Mouse (Mus musculus): ENCODE results near the gene Gm9803. TPM values are rescaled to one million over a fixed set of nuclear protein-coding genes. Genes with fewer than 3 reads are reported as not detected.

Gene Gm9803
- polyA plus RNA-seq, 1 experiment, result 26.6 TPM

- H3K4me1 ChIP-seq (ENCODE audit: control insufficient read depth, insufficient read depth, low read length), result peaks cover 4% of the 10 kb centered on the region
- H3K27ac ChIP-seq (ENCODE audit: insufficient read depth, low read length), result no peak overlapping the region
- TF ChIP-seq POLR2A (IDR thresholded peaks at IDR 0.05; ENCODE audit: extremely low read depth, insufficient read depth, low read length) (no peak), CTCF (IDR thresholded peaks at IDR 0.05; ENCODE audit: extremely low read depth, insufficient read depth, low read length) (no peak)
- H3K4me3 ChIP-seq (ENCODE audit: insufficient read depth, low read length), result no peak overlapping the region; the same call in 1 of the 2 replicates
These were observed 14.9 kb downstream of the Gm9803 start for GRCm38 (mm10) chr10:43538831-43539230.

GRCm38 (mm10) chr10:43539746-43540310, 15.9 kb downstream of the Gm9803 start:
- Histone ChIP-seq H3K27ac (ENCODE audit: insufficient read depth, low read length) (no peak overlapping the region), H3K4me3 (ENCODE audit: insufficient read depth, low read length) (peak overlapping the region; percentile 93), H3K4me1 (ENCODE audit: control insufficient read depth, insufficient read depth, low read length) (peaks cover 4% of the 10 kb centered on the region)
- no peak for TF ChIP-seq POLR2A (IDR thresholded peaks at IDR 0.05; ENCODE audit: extremely low read depth, insufficient read depth, low read length)
- no peak for TF ChIP-seq CTCF (IDR thresholded peaks at IDR 0.05; ENCODE audit: extremely low read depth, insufficient read depth, low read length)

- Histone ChIP-seq H3K4me3 (ENCODE audit: insufficient read depth, low read length) (peak within 1 kb of the TSS; percentile 93), H3K27ac (ENCODE audit: insufficient read depth, low read length) (peak within 1 kb of the TSS; percentile 49), H3K4me1 (ENCODE audit: control insufficient read depth, insufficient read depth, low read length) (peaks cover 4% of the 10 kb centered on the region)
- TF ChIP-seq CTCF (IDR thresholded peaks at IDR 0.05; ENCODE audit: extremely low read depth, insufficient read depth, low read length) (peak; percentile 83), POLR2A (IDR thresholded peaks at IDR 0.05; ENCODE audit: extremely low read depth, insufficient read depth, low read length) (peak; percentile 44; the same call in 1 of the 2 replicates)
These were observed 16.7 kb downstream of the Gm9803 start, which contains the start of gene 1700021F05Rik for GRCm38 (mm10) chr10:43540442-43541152. TSS of gene 1700021F05Rik (minus strand) at chr10:43540994.

GRCm38 (mm10) chr10:43541153-43541544, 17.3 kb downstream of the Gm9803 start:
- no peak overlapping the region for H3K27ac ChIP-seq (ENCODE audit: insufficient read depth, low read length)
- peaks cover 4% of the 10 kb centered on the region for H3K4me1 ChIP-seq (ENCODE audit: control insufficient read depth, insufficient read depth, low read length)
- TF ChIP-seq POLR2A (IDR thresholded peaks at IDR 0.05; ENCODE audit: extremely low read depth, insufficient read depth, low read length) (no peak), CTCF (IDR thresholded peaks at IDR 0.05; ENCODE audit: extremely low read depth, insufficient read depth, low read length) (no peak)
- peak overlapping the region; percentile 93; the same call in 1 of the 2 replicates for H3K4me3 ChIP-seq (ENCODE audit: insufficient read depth, low read length)

- H3K4me3 ChIP-seq (ENCODE audit: insufficient read depth, low read length), result no peak overlapping the region
- TF ChIP-seq CTCF (IDR thresholded peaks at IDR 0.05; ENCODE audit: extremely low read depth, insufficient read depth, low read length) (no peak), POLR2A (IDR thresholded peaks at IDR 0.05; ENCODE audit: extremely low read depth, insufficient read depth, low read length) (no peak)
- H3K27ac ChIP-seq (ENCODE audit: insufficient read depth, low read length), result no peak overlapping the region
- H3K4me1 ChIP-seq (ENCODE audit: control insufficient read depth, insufficient read depth, low read length), result no peaks in the 10 kb centered on the region
These were observed 25.5 kb downstream of the Gm9803 start for GRCm38 (mm10) chr10:43549411-43549810.

- Histone ChIP-seq H3K27ac (ENCODE audit: insufficient read depth, low read length) (no peak overlapping the region), H3K4me1 (ENCODE audit: control insufficient read depth, insufficient read depth, low read length) (no peaks in the 10 kb centered on the region), H3K4me3 (ENCODE audit: insufficient read depth, low read length) (no peak overlapping the region)
- TF ChIP-seq CTCF (IDR thresholded peaks at IDR 0.05; ENCODE audit: extremely low read depth, insufficient read depth, low read length) (no peak), POLR2A (IDR thresholded peaks at IDR 0.05; ENCODE audit: extremely low read depth, insufficient read depth, low read length) (no peak)
These were observed 27.0 kb downstream of the Gm9803 start for GRCm38 (mm10) chr10:43550923-43551322.

GRCm38 (mm10) chr10:43551388-43551787, 27.5 kb downstream of the Gm9803 start:
- Histone ChIP-seq H3K4me1 (ENCODE audit: control insufficient read depth, insufficient read depth, low read length) (no peaks in the 10 kb centered on the region), H3K4me3 (ENCODE audit: insufficient read depth, low read length) (no peak overlapping the region), H3K27ac (ENCODE audit: insufficient read depth, low read length) (no peak overlapping the region)
- no peak for TF ChIP-seq POLR2A (IDR thresholded peaks at IDR 0.05; ENCODE audit: extremely low read depth, insufficient read depth, low read length)
- no peak for TF ChIP-seq CTCF (IDR thresholded peaks at IDR 0.05; ENCODE audit: extremely low read depth, insufficient read depth, low read length)

- Histone ChIP-seq H3K27ac (ENCODE audit: insufficient read depth, low read length) (no peak overlapping the region), H3K4me1 (ENCODE audit: control insufficient read depth, insufficient read depth, low read length) (peaks cover 2% of the 10 kb centered on the region; the same call in 1 of the 2 replicates), H3K4me3 (ENCODE audit: insufficient read depth, low read length) (no peak overlapping the region)
- no peak for TF ChIP-seq CTCF (IDR thresholded peaks at IDR 0.05; ENCODE audit: extremely low read depth, insufficient read depth, low read length)
- no peak for TF ChIP-seq POLR2A (IDR thresholded peaks at IDR 0.05; ENCODE audit: extremely low read depth, insufficient read depth, low read length)
These were observed 33.8 kb downstream of the Gm9803 start for GRCm38 (mm10) chr10:43557630-43558165.

GRCm38 (mm10) chr10:43559313-43559712, 35.4 kb downstream of the Gm9803 start:
- peaks cover 2% of the 10 kb centered on the region; the same call in 1 of the 2 replicates for H3K4me1 ChIP-seq (ENCODE audit: control insufficient read depth, insufficient read depth, low read length)
- no peak overlapping the region for H3K4me3 ChIP-seq (ENCODE audit: insufficient read depth, low read length)
- no peak for TF ChIP-seq POLR2A (IDR thresholded peaks at IDR 0.05; ENCODE audit: extremely low read depth, insufficient read depth, low read length)
- no peak for TF ChIP-seq CTCF (IDR thresholded peaks at IDR 0.05; ENCODE audit: extremely low read depth, insufficient read depth, low read length)
- H3K27ac ChIP-seq (ENCODE audit: insufficient read depth, low read length), result no peak overlapping the region

Data from cortical plate, adult 2 months (tissue).